Mouse (Mus musculus): ENCODE data around the gene Camta1.

Camta1 gene

DNA sequence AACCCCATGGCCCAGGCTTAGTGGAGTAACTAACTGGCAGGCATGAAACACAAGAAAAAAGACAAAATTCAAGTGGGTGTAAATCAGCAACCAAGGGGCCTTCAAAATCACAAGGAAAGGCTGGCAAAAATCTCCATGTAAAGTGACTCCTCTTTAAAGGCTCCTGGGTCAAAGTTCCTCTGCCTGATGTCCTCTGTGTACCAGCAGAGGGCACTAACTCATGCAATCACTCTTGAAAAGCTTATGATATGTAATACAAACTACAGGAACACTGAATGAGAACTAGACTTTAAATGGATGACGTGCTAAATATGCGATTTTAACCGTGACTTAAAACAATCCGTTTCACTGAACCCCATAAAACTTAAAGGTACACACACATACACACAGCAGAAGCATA lies 83.2 kb downstream of the Camta1 start:
- peak in 1 of 2 experiments; percentile 7 for DNase-seq

DNA sequence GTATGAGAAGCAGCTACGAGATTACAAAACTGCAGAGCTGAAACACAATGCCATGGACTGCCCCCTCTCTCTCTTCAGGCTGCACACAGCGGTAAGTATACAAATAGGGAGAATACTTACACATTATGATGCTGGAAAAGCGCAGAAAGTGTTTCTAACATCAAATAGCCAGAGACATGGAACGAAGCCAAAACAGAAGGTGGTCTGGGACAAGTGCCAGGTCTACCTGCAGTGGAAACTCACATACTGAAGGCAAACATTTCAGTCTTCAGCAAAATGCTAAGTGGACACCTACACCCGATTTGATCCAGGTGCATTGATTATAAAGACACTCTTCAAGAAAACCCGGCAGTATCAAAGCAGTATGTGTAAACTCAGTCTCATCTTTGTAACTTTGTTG lies 84.2 kb downstream of the Camta1 start:
- DNase-seq, result no peak

DNA sequence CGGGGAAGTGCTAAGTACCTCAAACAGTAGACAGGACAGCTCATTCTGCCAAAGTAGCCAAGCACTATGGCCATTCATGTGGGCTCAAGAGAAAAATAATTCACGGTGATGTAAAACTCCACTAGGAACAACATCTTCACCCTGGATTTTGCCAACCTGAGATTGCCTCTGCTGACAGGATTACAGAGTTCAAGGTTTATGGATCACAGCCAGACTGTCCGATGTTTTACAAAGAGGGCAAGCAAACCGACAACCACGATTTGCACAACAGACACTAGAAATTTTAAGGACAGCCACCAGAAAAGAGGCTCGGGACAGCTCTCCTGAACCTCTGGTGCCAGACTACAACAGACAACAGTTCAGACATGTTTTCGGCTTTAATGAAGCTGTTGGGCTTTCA lies 86.2 kb downstream of the Camta1 start:
- DNase-seq, result no peak

DNA sequence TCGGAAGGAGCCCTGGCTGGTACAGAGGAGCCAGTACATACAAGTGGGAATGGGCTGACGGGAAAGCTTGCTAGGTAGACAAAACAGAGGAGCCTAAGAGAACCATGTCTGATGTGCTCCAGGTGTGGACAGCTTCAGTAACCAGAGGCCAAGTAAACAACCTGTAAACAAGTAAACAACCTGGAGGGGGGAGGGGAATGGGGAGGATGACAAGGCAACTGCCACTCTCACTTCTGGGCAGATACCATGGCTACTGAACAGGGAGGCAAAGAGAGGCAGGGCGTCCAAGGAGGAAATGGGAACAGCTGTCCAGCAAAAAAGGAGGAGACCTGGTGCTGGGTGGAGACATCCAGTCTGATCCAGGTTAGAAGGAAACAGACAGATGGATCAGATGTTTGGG lies 88.0 kb downstream of the Camta1 start:
- DNase-seq, result no peak

DNA sequence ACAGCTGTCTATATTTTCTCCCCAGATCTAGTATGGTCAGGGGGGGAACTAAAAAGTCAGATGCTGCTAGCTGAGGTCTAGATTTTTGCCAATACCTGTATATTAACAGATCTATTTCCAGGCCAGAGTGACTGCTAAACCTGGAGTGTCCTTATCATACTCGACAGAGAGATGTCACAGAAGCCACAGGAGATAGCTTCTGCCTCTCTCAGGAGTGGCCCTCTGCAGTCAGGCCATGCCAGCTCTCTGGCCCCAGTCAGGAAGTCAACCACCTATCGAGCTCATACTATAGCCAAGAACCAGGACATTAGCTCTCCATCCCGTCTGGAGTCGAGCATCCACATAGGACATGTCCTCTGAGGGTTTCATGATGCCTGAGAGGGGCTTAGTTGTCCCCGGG lies 88.7 kb downstream of the Camta1 start:
- DNase-seq, result no peak

DNA sequence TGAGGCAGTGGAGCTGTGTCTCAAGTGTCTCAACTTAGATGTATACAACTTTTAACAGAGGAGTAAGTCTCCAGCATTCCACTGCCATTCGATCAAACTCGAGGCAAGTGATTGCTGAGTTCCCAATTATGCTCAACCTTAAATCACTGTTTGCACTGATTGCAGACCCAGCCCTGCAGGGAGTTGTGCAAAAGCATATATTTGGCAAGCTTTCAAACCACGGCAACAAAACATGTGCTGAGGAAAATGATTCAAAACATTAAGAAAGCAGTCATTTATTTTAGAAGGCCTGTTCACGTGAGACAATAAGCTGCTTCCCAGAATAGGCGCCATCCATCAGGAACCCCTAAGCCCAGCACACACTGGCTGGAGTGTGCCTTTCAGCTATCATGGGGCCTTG lies 91.0 kb downstream of the Camta1 start:
- DNase-seq, result no peak

DNA sequence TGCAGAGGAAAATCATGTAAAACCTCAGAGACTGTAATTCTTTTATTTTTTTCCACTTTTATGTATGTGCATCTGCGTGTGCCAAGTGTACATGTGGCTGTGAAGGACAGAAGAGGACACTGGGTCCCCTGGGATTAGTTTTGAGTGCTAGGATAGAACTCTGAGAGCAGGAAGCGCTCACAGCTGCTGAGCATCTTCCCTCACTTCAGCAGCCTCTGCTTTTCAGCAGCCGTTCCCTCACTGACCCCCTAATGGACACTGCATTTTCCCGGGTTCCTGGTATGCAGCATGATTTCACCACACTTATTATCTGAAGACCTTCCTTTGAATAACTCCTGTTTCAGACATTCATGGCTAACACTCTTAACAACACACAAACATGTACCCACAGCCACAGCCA lies 93.9 kb downstream of the Camta1 start:
- no peak for DNase-seq

DNA sequence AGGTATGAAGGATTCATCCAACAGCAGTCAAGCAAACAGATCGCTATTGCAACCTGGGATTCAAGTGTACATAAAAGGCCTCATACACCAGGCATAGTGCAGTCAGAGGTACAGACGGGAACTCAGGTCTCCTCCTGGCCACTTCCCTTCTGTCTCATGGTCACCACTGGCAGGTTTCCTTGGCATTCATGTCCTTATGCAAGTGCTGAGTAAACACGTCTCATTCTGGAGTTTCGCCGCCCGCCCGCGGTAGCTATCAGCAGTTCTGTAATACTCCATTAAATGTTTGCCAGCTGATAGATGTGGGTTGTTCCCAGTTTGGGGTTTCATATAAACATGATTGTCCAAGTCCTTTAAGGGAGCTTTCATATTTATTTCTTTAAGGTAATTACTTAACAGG lies 94.3 kb downstream of the Camta1 start:
- no peak for DNase-seq

DNA sequence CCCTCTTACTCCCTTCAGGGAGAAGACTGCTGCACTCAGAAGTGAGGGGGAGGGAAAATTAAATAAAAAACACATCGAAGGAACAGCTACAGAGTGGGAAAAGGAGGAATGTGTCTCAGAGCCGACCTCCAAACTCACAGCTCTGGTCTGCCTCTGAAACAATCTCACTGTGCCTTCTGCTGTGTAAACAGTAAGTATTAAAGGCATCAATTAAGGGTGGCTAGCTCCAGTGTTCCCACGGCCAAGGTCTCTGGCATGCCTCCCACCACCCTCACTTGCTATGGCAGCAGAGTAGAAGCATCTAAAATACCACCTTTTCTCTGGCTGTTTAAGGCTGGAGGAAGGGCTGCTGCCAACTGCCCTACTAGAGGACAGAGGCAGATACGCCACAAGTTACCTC lies 96.3 kb downstream of the Camta1 start:
- DNase-seq, result no peak

DNA sequence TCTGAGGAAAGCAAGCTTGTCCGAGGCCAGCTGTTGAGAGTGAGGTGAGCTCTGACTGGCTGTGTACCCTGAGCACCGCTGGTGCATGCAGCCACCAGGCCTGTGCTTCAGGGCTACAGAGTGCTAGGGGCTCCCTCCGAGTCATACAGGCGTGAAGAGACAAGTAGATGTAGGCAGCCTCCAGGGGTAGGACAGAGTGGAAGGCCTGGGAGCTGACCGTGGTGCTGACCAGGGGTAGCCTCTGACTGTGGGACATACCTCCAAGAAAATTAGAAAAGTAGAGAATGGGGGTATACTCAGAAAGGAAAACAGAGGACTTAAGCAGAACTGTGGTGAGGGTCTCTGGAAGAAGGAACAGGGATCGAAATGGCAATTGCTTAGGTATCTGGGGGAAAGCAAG lies 97.7 kb downstream of the Camta1 start:
- peak; percentile 5 for DNase-seq

DNA sequence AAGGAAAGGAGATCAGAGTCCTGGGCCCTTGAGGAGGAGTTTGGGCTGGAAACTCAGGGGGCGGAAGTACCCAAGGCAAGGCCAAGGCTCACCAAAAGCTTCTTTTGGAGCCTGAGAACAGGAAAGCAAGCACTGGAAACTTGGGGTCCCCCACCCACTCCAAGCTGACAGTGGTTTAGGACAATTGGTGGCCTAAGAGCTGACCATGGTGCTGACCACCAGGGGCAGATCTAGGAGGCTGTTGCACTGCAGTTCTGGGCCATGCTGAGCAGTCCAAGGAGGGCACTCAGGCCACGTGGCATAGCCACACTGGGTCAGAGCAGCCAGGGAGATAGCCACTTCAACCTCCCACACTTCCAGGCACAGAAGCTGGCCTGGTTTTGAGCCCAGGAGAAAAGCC lies 102.6 kb downstream of the Camta1 start:
- no peak for DNase-seq

DNA sequence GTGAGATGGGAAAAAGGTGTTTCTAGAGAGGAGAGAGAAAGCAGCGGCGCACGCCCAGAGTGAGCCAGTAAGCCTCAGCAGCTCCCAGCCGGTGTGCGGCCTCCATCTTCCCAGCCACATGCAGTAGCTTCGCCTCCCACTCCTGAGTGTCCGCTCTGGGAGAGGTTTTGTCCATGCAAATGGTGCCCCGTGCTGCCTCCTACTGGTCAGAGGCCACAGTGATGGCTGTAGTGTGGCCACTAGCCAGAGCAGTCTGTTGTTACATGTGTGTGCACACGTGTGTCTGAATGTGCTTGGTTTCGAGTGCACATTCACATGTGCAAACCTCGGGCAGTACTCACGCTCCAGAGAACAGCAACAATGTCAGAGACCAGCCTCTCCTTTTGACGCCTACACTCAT lies 103.3 kb downstream of the Camta1 start:
- no peak for DNase-seq

DNA sequence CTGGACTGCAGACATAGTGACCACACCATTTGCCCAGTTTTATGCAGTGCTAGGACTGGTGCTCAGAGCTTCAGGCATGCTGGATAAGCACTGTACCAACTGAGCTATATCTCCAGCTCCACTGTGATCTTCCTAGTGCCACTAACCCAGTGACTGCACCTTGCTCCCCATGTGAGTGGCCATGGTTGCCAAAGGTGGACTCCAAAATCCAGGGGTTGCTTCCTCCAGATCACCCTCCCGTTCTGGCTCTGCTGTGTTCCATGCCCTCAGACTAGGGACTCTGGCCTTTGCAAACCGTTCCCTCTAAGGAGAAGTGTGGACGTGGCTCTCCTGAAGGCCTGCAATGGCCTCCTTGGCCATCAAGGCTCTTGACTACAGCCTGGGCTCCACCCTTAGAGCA lies 104.4 kb downstream of the Camta1 start:
- no peak for DNase-seq

DNA sequence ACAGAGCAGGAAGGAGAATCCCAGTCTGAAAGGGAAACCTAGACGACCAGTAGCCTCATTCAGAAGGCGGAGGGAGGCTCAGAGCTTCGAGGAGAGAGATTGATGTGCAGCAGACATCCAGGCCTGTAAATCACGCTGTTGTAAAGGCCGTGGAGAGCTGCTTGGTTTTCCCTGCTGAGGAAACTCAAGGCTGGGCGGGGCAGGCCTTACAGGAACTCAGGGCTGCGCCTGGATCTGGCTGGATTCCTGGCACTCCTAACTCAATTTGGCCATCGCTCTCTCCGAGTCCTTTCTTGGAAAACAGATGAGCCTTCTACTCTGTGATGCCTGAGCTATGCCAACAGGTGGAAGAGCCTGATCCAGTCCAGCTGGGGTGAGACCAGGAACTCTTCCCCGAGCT lies 105.3 kb downstream of the Camta1 start:
- DNase-seq, result no peak

DNA sequence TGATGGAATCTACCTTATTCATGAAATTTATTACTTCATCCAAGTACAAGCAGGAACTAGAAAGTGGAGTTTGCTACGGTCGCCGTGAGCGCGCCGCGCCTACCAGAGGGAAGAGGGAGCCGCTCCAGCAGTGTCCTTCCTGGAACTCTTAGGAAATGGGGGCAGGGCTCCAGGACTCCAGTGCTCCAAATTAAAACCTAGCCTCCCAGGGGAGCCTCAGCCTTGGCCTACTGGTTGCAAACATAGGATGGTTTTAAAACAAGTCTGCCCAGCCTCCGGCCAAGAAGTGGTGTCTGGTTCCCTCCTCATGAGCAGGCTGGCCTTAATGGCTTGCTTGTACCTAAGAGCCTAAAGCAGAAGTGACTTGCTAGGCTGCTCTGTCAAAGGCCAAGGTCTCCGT lies 108.4 kb downstream of the Camta1 start:
- DNase-seq, result no peak

DNA sequence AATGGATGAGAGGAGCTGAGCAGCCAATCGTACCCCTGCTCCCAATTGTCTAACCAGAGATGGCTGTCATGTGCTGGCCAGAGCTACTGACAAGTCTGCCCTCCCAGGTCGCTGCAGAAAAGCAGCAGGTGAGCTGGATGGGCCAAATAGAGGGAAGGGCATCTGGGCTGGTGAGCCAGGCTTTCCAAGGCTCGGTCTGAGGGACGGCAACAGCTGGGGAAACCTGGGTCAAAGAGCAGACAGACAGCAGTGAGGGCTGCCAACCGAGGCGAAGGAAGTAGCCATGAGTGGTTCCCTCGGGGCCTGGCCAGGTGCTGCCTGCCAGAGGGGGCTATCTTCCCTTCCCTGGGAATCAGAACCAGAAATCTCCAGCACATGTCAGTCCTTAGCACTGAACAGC lies 109.1 kb downstream of the Camta1 start:
- no peak for DNase-seq

DNA sequence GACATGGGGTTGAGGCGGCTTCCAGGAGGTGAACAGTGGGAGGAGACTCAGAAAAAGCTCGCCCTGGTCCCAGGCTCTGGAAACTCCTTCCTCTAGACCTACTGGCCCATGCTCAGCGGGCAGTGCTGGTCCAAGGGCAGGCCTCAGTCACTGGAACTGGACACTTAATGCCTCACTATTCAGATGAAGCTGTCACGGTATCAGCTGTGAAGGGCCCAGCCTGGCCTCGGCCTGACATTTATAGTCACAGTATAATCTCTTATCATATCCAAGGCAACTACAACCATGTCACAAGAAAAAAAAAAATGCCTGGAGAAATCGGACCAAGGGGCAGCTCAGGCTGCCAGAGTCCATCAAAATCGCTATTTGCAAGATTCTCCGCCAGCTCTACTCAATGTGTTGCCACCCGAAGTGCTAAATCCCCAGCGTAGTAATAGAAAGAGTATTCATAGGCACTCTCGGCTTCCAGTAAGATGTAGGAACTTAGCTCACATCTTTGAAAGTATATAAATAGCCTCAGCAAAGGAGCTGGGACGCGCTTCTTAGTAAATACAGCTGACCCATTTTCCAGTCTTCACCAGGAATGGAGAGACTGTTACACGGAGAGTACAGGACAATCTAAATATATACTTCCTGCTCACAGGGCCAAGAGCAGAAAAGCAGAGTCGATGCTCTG lies 110.3 kb downstream of the Camta1 start:
- no peak for DNase-seq

DNA sequence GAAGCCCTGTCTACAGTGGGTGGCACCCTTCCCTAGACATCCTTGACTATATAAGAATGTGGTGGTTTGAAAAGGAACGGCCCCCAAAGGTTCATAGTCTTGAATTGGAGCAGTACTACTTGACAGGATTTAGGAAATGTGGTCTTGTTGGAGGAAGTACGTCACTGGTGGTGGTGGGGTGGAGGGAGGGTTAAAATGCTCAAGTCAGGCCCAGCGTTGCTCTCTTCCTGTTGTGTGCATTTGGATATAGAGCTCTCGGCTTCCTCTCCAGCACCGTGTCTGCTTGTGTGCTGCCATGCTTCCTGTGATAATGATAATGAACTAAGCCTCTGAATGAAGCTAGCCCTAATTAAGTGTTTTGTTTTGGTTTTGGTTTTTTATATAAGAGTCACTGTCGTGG lies 114.0 kb downstream of the Camta1 start:
- no peak for DNase-seq

DNA sequence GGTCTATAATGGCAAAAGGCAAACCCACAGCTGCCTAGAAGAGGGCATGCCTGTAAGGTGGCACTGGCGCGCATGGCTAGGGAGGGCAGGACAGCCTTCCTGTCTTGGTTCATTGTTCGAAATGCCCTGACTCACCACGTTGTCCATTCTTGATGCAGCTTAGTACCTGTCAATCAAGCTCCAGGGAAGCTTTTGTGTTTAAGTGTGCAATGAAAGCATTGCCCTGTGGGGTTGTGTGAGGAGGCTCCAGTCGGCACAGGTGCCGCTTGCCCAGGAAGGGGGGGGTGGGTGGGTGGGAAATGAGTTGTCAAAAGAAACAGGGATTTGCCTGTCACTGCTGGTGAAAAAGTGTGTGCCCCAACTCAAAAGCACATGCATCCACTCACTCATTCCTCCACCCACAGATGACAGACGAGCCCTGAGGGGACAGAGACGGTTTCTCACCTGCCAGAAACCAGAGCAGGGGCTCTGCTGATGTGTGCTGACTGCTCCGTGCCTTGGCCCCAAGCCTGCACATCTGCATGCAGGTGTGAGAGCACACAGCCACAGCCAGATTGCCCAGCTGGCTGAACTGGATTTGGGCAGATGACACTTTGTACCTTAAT lies 115.6 kb downstream of the Camta1 start:
- DNase-seq, result no peak

DNA sequence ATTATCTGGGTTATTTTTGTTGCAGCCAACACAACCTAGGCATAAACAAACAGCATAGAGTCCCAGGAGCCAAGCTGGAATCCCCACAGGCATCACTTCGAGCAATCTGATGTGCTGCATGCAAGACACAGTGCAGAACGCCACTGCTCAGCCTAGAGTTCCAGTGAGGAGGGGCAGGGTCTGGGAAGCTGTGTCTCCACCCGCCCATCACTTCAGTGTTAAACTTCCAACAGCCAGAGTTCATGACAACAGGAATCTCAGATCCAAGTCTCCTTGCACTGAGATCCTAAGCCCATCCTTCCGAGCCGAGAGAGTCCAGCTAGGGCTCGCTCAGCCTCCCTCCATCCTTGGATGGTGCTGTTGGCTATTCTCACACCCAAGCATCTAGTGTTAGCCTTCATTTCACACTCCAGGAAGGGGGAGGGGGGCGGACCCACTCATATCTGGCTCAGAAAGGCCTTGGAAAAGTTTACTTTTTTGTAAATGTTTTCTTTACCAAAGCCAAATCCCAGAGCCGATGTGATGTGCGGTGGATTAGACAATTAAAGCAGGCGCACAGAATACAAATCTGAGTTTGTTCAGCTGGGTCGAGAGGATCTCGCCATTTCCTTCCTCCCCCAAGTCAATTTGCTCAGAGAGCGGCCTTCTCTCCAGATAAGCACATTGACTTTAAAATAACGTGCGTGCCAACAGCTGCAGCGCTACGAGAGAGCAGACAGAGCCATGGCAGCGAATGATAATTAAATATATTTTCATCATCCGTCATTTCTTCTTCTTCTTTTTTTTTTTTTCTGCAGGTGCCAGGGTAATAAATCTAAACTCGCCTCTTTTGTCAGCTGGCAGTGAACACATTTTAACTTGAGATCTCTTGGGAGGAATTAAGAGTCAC lies 120.2 kb downstream of the Camta1 start:
- no peak for DNase-seq

DNA sequence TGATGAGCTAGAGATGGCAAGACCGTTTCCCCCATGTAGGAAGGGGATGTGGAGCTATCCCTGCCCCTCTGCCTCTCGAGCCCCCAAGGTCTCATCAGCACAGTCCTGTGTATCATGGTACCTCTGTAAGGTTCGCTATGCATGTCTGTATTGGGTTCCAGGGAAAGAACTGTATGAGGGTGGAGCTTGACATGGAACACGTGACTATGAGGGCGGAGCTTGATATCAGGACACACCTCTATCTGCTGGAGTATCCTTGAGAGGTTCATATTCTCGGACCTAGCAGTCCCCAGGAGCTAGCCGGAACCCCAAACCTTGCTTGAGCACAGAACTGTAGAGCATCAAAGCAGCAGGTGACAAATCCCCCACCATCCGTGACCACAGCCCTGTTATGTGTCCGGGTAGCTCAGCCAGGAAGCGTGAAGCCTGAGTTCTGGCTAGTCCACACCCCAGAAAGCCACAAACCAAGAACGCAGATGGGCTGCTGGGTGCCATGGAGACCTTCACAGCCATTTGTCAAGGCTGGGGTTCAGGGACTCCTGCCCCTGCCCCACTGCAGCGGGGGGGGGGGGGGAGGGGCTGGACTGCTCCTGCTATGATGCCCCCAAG lies 122.2 kb downstream of the Camta1 start:
- peak in 1 of 2 experiments; percentile 2 for DNase-seq

DNA sequence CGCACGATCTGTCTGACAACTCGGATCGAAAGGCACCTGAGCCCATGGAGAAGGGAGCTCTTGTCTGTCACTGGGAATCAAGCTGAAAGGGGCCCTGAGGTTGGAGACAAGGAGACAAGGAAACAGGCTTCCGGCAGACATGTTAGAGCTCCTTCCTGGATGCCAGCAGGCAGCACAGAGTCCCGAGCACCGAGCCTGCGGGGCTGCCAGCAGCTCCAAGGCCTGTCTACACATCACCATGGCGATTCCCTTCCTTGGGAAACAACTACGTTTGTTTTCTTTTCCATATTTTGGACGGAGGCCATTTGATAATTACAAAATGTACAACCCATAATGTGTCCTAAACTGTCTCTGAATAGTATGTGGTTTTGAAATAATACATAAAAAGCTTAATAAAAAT lies 122.8 kb downstream of the Camta1 start:
- no peak for DNase-seq

DNA sequence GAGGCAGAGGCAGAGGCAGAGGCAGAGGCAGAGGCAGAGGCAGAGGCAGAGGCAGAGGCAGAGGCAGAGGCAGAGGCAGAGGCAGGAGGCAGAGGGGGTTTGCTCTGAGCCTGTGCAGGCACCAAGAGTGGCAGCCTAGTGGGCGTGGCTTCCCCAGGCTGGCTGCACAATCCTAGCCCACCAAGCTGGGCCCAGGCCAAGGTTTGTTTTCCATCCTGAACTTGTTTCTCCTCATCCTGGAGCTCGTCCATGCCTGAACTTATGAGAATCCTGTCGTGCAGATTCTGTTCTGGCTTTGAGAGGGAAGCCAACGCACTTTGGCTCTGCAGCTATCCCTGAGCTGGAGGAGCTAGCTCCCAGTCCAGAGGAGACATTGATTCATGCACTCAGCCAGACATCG lies 123.4 kb downstream of the Camta1 start:
- no peak for DNase-seq

DNA sequence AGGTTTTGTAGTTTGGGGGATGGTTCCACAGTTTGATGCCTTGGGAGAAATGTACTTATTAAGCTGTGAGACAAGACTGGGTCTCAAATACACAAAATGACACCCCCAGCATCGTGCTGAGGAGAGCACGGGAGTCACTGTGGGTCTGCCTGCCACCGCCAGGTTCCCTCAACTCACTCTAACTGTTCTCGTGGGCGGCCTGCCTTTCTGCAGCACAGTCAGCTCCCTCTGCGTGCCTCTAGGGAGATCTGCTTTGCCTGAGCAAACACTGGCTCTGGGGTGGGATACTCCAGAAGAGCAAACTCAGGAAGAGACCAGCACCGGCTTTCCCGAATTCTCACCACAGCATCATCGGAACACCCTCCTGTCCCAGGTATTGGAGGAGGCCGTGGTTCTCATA lies 129.0 kb downstream of the Camta1 start:
- no peak for DNase-seq

Data from B cell, adult 2 months (primary cell).